Mouse (Mus musculus) heart, embryonic 11.5 days (tissue): ENCODE results near the gene Herc1. TPM values are rescaled to one million over a fixed set of nuclear protein-coding genes. Genes with fewer than 3 reads are reported as not detected.

Experiments used
- ATAC-seq: fragments of 200-750 bp; cut with Nextera tagmentation; replicated peaks from 2 replicates; pipeline ENCODE4 v1.8.0; 2017; ENCODE audit warnings: moderate library complexity; ENCODE audit not compliant: insufficient number of reproducible peaks, low FRiP score, low TSS enrichment
- H3K27ac ChIP-seq: fragments of 300-500 bp; sonication (generic); 2 replicates; pipeline ENCODE4 v1.5.1; 2014; ENCODE audit warnings: mild to moderate bottlenecking, low read depth, low read length
- H3K27me3 ChIP-seq: fragments of 300-500 bp; sonication (generic); 2 replicates; pipeline ENCODE4 v1.6.1; 2014; ENCODE audit warnings: mild to moderate bottlenecking, low read length, mixed read lengths; ENCODE audit not compliant: control insufficient read depth, insufficient read depth
- H3K36me3 ChIP-seq: fragments of 300-500 bp; sonication (generic); 2 replicates; pipeline ENCODE4 v1.6.1; 2014; ENCODE audit warnings: mild to moderate bottlenecking, low read length, moderate library complexity, mixed read lengths; ENCODE audit not compliant: control insufficient read depth, insufficient read depth
- H3K4me1 ChIP-seq: fragments of 300-500 bp; sonication (generic); 2 replicates; pipeline ENCODE4 v1.6.1; 2014; ENCODE audit warnings: low read length; ENCODE audit not compliant: control insufficient read depth, insufficient read depth
- H3K4me2 ChIP-seq: fragments of 300-500 bp; sonication (generic); 2 replicates; pipeline ENCODE4 v1.6.1; 2014; ENCODE audit warnings: mild to moderate bottlenecking, moderate library complexity
- H3K4me3 ChIP-seq: fragments of 300-500 bp; sonication (generic); 2 replicates; pipeline ENCODE4 v1.5.1; 2014; ENCODE audit warnings: low read depth, low read length
- H3K9ac ChIP-seq: fragments of 300-500 bp; sonication (generic); 2 replicates; pipeline ENCODE4 v1.6.1; 2014; ENCODE audit warnings: mild to moderate bottlenecking, low read depth, low read length, moderate library complexity
- H3K9me3 ChIP-seq: fragments of 300-500 bp; sonication (generic); replicated peaks from 2 replicates; pipeline ENCODE4 v1.6.1; 2016; ENCODE audit warnings: low read length; ENCODE audit not compliant: control insufficient read depth
- WGBS: fragments of 180-500 bp; shearing (Covaris S2); extraction: QIAGEN DNeasy Blood & Tissue Kit; methylation state at CpG from one replicate; pipeline ENCODE4 v1.1.7; 2014; ENCODE audit not compliant: insufficient replicate concordance; 5-methylcytosine and 5-hydroxymethylcytosine counted together
- polyA plus RNA-seq: library from polyadenylated mRNA; unstranded; fragments of >200 nt; fragmentation: Nextera tagmentation; extraction: Ambion mirVana; gene quantifications from 2 replicates; pipeline ENCODE4 v1.2.1, GENCODE M21; 2014

The Herc1 gene
- polyA plus RNA-seq, 1 experiment from 2014 or later = 25.7 TPM

- no peak for ATAC-seq
- Histone ChIP-seq H3K36me3 (peaks cover 10% of the 10 kb centered on the region), H3K4me2 (no peak overlapping the region), H3K9ac (no peak overlapping the region), H3K9me3 (no peaks in the 10 kb centered on the region), H3K27ac (no peak overlapping the region), H3K4me3 (no peak overlapping the region), H3K27me3 (no peaks in the 10 kb centered on the region), H3K4me1 (no peaks in the 10 kb centered on the region)
- 92% methylated on average over 8 of the region's 8 CpGs for WGBS
Observed at GRCm38 (mm10) chr9:66440007-66440406, 89.8 kb downstream of the Herc1 start.

- H3K36me3 ChIP-seq = peaks cover 11% of the 10 kb centered on the region
- no peak for ATAC-seq
- 86% methylated on average over 5 of the region's 5 CpGs for WGBS
Observed at GRCm38 (mm10) chr9:66448253-66448652, 98.0 kb downstream of the Herc1 start.

GRCm38 (mm10) chr9:66465087-66465486 lies 114.8 kb downstream of the Herc1 start:
- Histone ChIP-seq H3K27me3 (no peaks in the 10 kb centered on the region), H3K27ac (no peak overlapping the region), H3K4me3 (no peak overlapping the region), H3K4me2 (no peak overlapping the region), H3K9ac (no peak overlapping the region), H3K9me3 (no peaks in the 10 kb centered on the region), H3K4me1 (no peaks in the 10 kb centered on the region), H3K36me3 (peaks cover 27% of the 10 kb centered on the region)
- no peak for ATAC-seq
- WGBS = 58% methylated on average over 4 of the region's 4 CpGs

More at GRCm38 (mm10) chr9:66448253-66448652, 98.0 kb downstream of the Herc1 start:
- Histone ChIP-seq H3K4me2 (no peak overlapping the region), H3K4me3 (no peak overlapping the region), H3K9me3 (no peaks in the 10 kb centered on the region), H3K4me1 (no peaks in the 10 kb centered on the region), H3K27ac (no peak overlapping the region), H3K27me3 (no peaks in the 10 kb centered on the region), H3K9ac (no peak overlapping the region)

- ATAC-seq = no peak
- Histone ChIP-seq H3K4me3 (no peak overlapping the region), H3K27ac (no peak overlapping the region), H3K9me3 (no peaks in the 10 kb centered on the region), H3K27me3 (no peaks in the 10 kb centered on the region), H3K36me3 (peaks cover 13% of the 10 kb centered on the region), H3K4me2 (no peak overlapping the region), H3K9ac (no peak overlapping the region), H3K4me1 (no peaks in the 10 kb centered on the region)
- WGBS = 79% methylated on average over 2 of the region's 2 CpGs
Observed at GRCm38 (mm10) chr9:66477785-66478184, 127.5 kb downstream of the Herc1 start.

- 71% methylated on average over 3 of the region's 3 CpGs for WGBS
- no peak for ATAC-seq
- H3K4me3 ChIP-seq = no peak overlapping the region
- H3K9ac ChIP-seq = no peak overlapping the region
- H3K4me2 ChIP-seq = no peak overlapping the region
- H3K4me1 ChIP-seq = 0 out of 2 replicates have a peak, but pooled peaks cover 1% of the 10 kb centered on the region
- no peak overlapping the region for H3K27ac ChIP-seq
- no peaks in the 10 kb centered on the region for H3K27me3 ChIP-seq
- H3K36me3 ChIP-seq = peaks cover 18% of the 10 kb centered on the region
- no peaks in the 10 kb centered on the region for H3K9me3 ChIP-seq
Observed at GRCm38 (mm10) chr9:66483429-66483828, 133.2 kb downstream of the Herc1 start.

GRCm38 (mm10) chr9:66488786-66489185 lies 138.5 kb downstream of the Herc1 start:
- H3K9me3 ChIP-seq = no peaks in the 10 kb centered on the region
- ATAC-seq = no peak
- H3K4me3 ChIP-seq = no peak overlapping the region
- H3K27ac ChIP-seq = no peak overlapping the region
- no peak overlapping the region for H3K9ac ChIP-seq
- H3K4me2 ChIP-seq = no peak overlapping the region
- peaks cover 20% of the 10 kb centered on the region for H3K36me3 ChIP-seq
- H3K27me3 ChIP-seq = no peaks in the 10 kb centered on the region
- peaks cover 5% of the 10 kb centered on the region; the same call in 1 of the 2 replicates for H3K4me1 ChIP-seq

GRCm38 (mm10) chr9:66492361-66492760 lies 142.1 kb downstream of the Herc1 start:
- 74% methylated on average over 1 of the region's 1 CpGs for WGBS
- peaks cover 5% of the 10 kb centered on the region; the same call in 1 of the 2 replicates for H3K4me1 ChIP-seq
- no peak overlapping the region for H3K4me2 ChIP-seq
- H3K36me3 ChIP-seq = peaks cover 23% of the 10 kb centered on the region
- H3K9ac ChIP-seq = no peak overlapping the region
- H3K27me3 ChIP-seq = no peaks in the 10 kb centered on the region
- H3K27ac ChIP-seq = no peak overlapping the region
- no peak overlapping the region for H3K4me3 ChIP-seq
- H3K9me3 ChIP-seq = no peaks in the 10 kb centered on the region
- ATAC-seq = no peak

- no peaks in the 10 kb centered on the region for H3K9me3 ChIP-seq
- no peaks in the 10 kb centered on the region for H3K27me3 ChIP-seq
- no peak overlapping the region for H3K9ac ChIP-seq
- ATAC-seq = no peak
- peaks cover 3% of the 10 kb centered on the region; the same call in 1 of the 2 replicates for H3K4me1 ChIP-seq
- H3K4me2 ChIP-seq = no peak overlapping the region
- peaks cover 28% of the 10 kb centered on the region for H3K36me3 ChIP-seq
- H3K27ac ChIP-seq = no peak overlapping the region
- no peak overlapping the region for H3K4me3 ChIP-seq
Observed at GRCm38 (mm10) chr9:66493992-66494391, 143.7 kb downstream of the Herc1 start.

- ATAC-seq = no peak
- H3K27me3 ChIP-seq = no peaks in the 10 kb centered on the region
- WGBS = 83% methylated on average over 2 of the region's 2 CpGs
- H3K36me3 ChIP-seq = peaks cover 28% of the 10 kb centered on the region
- no peak overlapping the region for H3K4me2 ChIP-seq
- H3K27ac ChIP-seq = no peak overlapping the region
- H3K9ac ChIP-seq = no peak overlapping the region
- peaks cover 7% of the 10 kb centered on the region; the same call in 1 of the 2 replicates for H3K4me1 ChIP-seq
- no peaks in the 10 kb centered on the region for H3K9me3 ChIP-seq
- no peak overlapping the region for H3K4me3 ChIP-seq
Observed at GRCm38 (mm10) chr9:66501248-66501647, 151.0 kb downstream of the Herc1 start.
